Mouse (Mus musculus): Measurements from ENCODE around the gene Slc25a44. TPM values are rescaled to one million over a fixed set of nuclear protein-coding genes. Genes with fewer than 3 reads are reported as not detected.
A peak's percentile ranks its signal among the peaks of the same experiment; 100 is the strongest.
"Not testable (repeated sequence)": the region's sequence is repeated elsewhere in the genome, so short reads cannot be mapped to it uniquely, and the experiment has no call there.

Slc25a44 gene
- total RNA-seq, 2 experiments from 2014 or later = 43.7 to 47.7 TPM

DNA sequence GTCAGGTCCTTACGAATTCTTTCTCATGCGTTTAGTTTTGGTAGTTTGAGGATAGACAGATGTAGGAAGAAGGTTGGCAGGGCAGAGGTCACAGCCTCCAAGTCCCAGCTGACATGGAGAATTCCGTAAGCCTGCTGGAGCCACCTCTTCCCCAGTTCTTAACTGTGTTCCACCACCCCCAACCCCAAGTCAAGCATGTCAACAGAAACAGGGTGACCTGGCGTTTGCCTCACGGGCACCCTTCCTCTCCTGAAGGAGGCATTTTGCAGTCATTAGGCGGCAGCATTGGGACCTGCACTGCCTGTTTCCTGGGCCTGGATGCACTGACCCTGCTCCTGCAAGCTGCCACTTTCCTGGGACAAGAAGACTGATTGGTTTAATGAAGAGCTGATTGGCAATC is 6.9 kb downstream of the Slc25a44 start:
- no peak for DNase-seq
- intact Hi-C loops (cut with DNase I) = loop anchor here (10.0 kb wide), 1 partner anchor 107 kb away; no protein-coding TSS in a partner anchor

- intact Hi-C loops (cut with DNase I) = loop anchor here (10.0 kb wide), 1 partner anchor 109 kb away; no protein-coding TSS in a partner anchor
- DNase-seq = no peak
Measured at GRCm38 (mm10) chr3:88415668-88416067, 9.3 kb downstream of the Slc25a44 start.

DNA sequence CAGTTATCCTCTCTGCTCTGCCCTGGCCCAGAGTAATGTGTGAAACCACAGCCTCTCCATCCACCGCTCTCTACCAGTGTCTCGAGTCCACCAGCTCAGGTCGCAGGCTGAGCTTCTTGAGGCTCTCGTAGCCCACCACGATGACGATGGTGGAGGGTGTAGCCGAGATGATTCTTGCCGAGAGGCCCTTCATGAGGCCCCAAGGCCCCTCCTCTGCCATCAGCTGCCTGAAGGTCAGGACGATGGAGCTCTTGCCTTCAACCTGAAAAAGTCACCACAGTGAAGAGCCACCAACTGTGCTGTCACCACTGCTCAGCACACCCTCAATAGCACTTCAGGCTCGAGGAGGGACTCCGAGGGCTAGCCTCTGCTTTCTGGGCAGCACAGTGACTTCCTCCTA is 12.3 kb downstream of the Slc25a44 start:
- intact Hi-C loops (cut with DNase I) = loop anchor here (10.0 kb wide), 1 partner anchor 112 kb away; no protein-coding TSS in a partner anchor

DNA sequence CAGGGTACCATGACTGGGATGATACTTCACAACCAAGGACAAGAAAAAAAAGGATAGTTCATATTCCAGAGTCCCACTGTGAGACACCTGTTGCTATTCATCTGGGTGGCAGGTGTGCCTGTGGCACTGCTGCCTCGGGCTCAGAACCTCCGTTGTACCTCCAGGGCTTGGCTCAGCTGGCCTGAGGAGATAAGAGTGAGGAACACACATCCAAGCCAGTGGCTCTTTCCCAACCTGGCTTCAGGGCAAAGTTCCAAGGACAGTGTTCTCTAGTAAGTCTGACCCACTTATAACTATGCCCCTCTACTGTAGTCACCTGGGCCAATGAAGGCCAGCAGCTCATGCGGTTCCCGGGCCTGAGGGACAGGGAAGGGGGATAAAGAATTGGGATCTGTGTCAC is 13.3 kb downstream of the Slc25a44 start:
- no peak for DNase-seq
- intact Hi-C loops (cut with DNase I) = loop anchor here (10.0 kb wide), 1 partner anchor 113 kb away; no protein-coding TSS in a partner anchor

More for the DNA sequence above, 12.3 kb downstream of the Slc25a44 start:
- no peak for DNase-seq

DNA sequence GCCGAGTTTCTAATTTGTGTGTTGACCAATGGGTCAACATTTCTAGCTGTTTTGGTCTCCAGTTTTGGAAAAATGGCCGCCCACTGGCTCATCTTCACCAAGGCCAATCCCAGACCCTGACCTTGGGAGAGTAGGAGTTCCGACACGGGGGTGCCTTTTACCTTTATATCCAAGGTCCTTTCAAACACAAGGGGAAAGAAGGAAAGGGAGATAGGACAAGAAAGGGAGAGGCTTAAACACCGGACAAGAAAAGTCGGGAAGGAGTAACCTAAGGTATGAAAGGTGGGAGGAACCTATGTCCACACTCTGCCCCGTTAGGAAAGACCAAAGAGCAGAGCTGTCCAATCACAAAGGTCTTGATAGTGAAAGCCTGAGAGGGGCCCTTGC is 14.3 kb downstream of the Slc25a44 start:
- DNase-seq = no peak
- intact Hi-C loops (cut with DNase I) = loop anchor here (10.0 kb wide), 1 partner anchor 114 kb away; no protein-coding TSS in a partner anchor

DNA sequence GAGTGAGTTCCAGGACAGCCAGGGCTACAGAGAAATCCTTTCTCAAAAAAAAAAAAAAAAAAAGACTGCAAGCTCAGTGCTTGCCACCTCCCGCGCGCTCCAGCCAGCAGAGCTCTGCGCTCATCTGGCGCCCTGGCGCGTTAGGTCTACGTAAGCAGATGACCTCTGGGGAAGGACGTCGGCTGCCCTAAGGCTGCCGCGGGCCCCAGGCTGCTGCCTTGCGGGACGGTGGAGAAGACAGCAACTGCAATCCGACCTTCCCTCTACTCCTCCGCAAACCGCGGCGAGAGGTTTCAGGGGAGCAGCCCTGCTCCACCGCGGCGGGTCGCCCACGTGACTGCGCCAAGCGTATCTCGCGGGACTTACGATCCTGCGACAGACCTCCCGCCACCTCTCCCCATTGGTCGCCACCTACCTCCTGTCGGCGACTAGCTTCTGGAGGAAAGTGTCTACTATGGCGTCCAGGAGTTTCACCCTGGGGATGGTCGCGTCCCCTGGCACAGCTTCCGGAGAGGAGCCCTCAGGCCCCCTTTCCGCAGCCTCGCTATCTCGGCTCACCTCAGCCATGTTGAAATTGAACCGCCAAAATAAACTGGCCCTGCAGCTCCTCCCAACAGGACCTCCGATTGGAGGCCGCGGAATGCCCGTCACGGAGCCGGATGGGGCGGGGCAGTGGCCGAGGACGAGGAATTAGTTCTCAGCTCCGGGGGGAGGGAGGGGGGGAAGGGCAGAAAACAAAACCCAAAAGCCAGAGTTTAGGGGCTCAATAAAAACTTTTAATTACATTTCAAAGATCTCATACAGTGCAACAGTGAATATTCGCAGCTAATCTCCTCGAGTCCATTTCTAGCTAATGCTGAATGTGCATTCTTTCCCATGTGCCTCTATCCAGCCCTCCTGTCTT is 14.9 kb downstream of the Slc25a44 start, which contains the start of gene Pmf1:
TSS of gene Pmf1 (minus strand) at position 591 of the 904 bp plus-strand sequence.
- DNase-seq = peak; percentile 93

GRCm38 (mm10) chr3:88408953-88409352 is 16.0 kb downstream of the Slc25a44 start:
- DNase-seq = no peak
- intact Hi-C loops (cut with DNase I) = loop anchor here (5.0 kb wide), 1 partner anchor 58 kb away; no protein-coding TSS in a partner anchor

More for the DNA sequence above, 14.9 kb downstream of the Slc25a44 start, which contains the start of gene Pmf1:
- intact Hi-C loops (cut with DNase I) = loop anchor here (5.0 to 10.0 kb wide), 2 partner anchors 57 to 115 kb away; no protein-coding TSS in a partner anchor

DNA sequence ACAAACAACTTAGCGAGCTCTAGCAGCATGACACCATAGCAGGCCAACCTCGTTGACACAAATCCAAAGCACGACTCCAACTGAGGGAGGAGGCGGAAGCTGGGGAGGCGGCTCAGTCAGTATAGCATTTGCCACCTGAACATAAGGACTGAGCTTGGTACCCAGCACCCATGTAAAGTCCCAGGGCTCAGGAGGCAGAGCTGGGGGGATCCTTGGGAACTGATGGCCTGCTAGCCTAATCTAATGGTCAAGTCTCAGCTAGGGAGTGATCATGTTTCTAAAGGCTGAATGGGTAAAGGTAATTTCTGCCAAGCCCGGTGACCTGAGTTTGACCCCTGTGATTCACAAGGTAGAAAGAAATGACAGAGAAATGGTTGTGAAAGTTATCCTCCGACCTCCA is 17.4 kb downstream of the Slc25a44 start:
- no peak for DNase-seq
- intact Hi-C loops (cut with DNase I) = loop anchor here (5.0 kb wide), 1 partner anchor 60 kb away; no protein-coding TSS in a partner anchor

- peak; percentile 65 for DNase-seq
- intact Hi-C loops (cut with DNase I) = loop anchor here (5.0 kb wide), 1 partner anchor 60 kb away; no protein-coding TSS in a partner anchor
Measured at GRCm38 (mm10) chr3:88407090-88407489, 17.8 kb downstream of the Slc25a44 start.

DNA sequence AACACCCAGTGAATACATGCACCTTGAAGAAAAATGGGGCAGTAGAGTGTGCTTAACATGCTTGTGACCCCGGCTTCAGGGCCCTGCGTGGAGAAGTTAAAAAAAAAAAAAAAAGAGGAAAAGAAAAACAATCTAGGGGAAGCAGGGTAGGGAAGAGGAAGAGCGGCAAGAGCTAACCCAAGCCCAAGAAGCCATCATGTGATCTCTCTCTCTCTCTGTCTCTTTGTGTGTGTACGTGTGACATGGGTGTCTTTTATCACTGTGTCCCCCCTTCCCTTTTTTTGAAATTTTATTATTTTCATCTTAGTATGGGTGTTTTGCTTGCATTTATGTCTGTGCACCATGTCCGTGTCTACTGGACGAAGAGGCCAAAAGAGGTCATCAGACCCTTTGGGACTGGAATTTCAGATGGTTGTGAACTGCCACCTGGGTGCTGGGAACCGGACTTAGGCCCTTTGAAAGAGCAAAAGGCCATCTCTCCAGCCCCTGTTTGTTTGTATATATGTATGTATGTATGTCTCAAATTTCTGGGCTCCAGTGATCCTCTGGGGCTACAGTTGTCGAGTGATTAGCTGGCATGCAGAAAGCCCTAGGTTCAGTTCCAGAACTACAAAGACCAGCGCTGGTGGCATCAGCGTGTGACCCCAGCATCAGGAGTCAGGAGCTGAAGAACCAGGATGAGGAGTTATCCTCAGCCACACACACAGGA is 21.3 kb downstream of the Slc25a44 start:
- no peak for DNase-seq
- intact Hi-C loops (cut with DNase I) = no loop called here

DNA sequence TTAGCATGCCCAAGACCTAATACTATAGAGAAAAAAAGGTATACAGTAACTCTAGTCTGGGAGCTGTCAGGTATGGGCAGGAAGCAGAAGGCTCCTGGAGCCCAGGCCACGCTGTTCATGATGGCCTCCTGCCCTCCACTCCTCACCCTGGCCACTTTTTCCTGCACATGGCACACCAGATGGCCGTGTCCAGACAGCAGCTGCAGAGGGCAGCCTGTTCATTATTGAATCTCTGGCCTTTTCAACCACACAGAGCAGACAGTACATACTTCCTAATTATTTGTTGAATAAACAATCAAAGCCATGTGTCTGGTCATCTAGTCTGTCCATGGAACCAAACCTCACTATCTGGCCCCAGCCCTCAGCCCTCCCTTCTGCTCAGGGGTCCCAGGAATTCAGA is 26.3 kb downstream of the Slc25a44 start:
- peak; percentile 52 for DNase-seq
- intact Hi-C loops (cut with DNase I) = no loop called here

DNA sequence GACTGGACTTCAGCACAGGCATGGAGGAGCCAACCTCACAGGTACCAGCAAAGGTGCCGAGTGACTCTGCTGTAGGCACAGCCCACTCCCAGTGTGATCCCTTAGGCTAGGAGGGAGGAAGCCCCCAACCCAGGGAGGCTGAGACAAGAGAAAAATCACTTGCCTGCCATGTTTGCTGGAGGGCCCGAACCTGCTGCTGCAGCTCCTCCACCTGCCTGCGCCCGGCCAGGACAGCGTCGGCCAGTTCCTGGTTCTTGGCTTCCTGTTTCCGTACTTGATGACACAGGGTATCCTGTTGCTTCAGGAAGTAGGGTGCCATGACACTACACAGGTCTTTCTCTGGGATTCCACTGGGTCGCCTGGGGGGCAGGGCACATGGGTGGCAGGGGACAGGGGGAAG is 29.2 kb downstream of the Slc25a44 start:
- intact Hi-C loops (cut with DNase I) = no loop called here
- no peak for DNase-seq

GRCm38 (mm10) chr3:88395288-88395687 is 29.7 kb downstream of the Slc25a44 start:
- intact Hi-C loops (cut with DNase I) = no loop called here
- DNase-seq = no peak

- no peak for DNase-seq
Measured at GRCm38 (mm10) chr3:88393776-88394375, 31.1 kb downstream of the Slc25a44 start.

DNA sequence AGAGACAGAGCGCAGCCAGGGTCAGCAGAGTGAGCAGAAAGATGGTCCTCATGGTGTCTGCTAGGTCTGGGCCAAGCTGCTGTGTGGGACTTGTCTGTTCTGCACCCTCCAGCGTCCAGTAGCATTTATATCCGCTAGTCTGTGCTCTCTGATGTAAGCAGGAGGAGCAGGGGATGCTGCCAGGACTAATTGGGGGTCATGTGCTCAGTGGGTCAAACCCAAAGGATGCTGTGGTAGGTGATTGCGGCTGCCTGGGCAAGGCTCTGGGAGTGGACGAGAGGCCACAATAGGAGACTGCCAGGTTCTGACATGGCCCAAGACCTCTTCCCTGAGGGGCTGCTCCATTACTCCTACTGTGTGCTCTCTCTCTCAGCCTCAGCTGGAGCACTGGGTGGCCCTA is 40.6 kb downstream of the Slc25a44 start, which contains the start of gene Bglap:
TSS of gene Bglap (minus strand) at position 101 of the 400 bp plus-strand sequence.
- no peak for DNase-seq
- intact Hi-C loops (cut with DNase I) = no loop called here

More at GRCm38 (mm10) chr3:88393776-88394375, 31.1 kb downstream of the Slc25a44 start:
- intact Hi-C loops (cut with DNase I) = no loop called here

DNA sequence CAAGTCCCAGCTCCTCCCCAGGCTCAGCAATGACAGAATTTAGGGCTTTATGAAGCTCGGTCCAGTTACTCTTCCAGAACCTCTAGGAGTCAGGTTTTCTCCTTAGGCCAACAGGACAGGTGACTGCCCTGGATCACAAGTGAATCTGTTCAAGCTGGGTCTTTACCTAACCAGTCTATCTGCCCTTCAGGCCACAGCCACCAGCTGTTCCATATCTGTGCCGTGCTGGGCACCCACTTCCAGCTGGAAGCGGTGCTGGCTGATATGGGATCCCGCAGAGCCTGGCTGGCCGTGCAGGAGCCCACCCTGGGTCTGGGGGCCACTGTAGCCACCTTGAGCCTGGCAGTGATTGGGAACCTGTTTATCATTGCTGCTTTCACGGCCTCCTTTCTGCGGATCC is 42.6 kb downstream of the Slc25a44 start:
- intact Hi-C loops (cut with DNase I) = not testable (repeated sequence)

DNA sequence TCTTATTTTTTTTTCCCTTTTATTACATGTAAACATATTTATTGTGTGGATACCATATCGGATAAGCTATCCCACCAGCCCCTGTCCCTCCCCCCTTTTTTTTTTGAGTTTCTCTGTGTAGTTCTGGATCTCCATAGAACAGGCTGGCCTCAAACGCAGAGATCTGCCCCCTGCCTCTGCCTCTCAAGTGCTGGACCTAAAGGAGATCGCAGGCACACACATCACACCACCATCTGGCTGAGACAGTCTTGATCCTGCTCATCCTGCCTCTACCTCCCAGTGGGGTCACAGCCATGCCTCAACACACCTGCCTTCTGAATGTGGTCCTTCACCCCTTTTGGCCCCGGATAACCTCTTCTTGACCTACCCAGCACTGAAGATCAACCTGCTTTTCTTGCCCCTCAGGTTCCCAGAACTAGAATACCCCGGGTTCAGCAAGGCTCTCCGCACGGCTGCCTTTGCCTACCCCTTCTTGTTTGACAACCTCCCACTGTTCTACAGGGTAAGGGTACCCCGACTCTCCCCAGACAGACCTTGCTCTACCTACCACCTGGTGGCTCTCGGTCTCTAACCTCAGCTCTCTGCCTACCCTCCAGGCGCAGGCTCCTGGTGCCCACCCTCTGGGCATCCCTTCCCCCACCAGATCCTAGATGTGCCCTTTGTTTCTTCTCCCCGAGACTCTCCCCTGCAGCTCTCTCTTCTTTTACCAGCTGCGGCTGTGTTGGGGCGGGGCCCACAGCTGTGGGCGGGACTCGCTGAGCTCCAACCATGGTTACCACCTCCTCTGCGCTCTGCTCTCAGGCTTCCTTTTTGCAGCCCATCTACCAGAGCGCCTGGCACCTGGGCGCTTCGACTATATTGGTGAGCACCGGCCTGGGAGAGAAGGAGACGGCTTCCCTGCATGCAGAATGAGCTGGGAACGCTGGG is 43.3 kb downstream of the Slc25a44 start:
- intact Hi-C loops (cut with DNase I) = not testable (repeated sequence)

More for the DNA sequence above, 42.6 kb downstream of the Slc25a44 start:
- not testable (repeated sequence) for DNase-seq

GRCm38 (mm10) chr3:88378599-88378998 is 46.3 kb downstream of the Slc25a44 start, which contains the start of gene Bglap2:
Gene Bglap2, minus strand, starts transcription at chr3:88378699.
- DNase-seq; intact Hi-C loops (cut with DNase I): not testable (repeated sequence)

More for the DNA sequence above, 43.3 kb downstream of the Slc25a44 start:
- DNase-seq = not testable (repeated sequence)

GRCm38 (mm10) chr3:88376644-88377043 is 48.3 kb downstream of the Slc25a44 start:
- DNase-seq; intact Hi-C loops (cut with DNase I): not testable (repeated sequence)
